Mouse (Mus musculus) testis, postnatal 10 days (tissue): ENCODE results near the gene Cfap61.

Source experiments
- DNase-seq: peaks from one replicate; pipeline ENCODE4 v3.0.0; 2021; ENCODE audit warnings: low spot score

Cfap61 gene

DNA sequence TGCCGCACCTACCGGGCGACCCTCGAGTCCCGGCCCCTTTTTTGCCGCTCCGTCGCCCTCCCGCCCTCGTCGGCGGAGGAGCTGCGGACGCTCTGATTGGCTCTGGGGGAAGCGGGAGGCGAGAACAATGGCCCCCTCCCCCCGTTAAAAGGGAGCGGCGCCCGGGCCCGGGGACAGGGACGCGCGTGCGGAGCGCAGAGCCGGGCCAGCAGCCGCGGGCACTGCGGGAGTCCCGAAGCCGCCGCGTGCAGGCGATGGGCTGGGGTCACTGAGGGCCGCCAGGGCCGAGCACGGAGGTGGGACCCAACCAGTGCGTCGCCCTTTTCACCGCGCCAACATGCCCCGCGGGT, 287.3 kb downstream of the Cfap61 start:
- no peak for DNase-seq

GRCm38 (mm10) chr2:146222279-146223175, 287.9 kb downstream of the Cfap61 start:
- peak; percentile 44 for DNase-seq

DNA sequence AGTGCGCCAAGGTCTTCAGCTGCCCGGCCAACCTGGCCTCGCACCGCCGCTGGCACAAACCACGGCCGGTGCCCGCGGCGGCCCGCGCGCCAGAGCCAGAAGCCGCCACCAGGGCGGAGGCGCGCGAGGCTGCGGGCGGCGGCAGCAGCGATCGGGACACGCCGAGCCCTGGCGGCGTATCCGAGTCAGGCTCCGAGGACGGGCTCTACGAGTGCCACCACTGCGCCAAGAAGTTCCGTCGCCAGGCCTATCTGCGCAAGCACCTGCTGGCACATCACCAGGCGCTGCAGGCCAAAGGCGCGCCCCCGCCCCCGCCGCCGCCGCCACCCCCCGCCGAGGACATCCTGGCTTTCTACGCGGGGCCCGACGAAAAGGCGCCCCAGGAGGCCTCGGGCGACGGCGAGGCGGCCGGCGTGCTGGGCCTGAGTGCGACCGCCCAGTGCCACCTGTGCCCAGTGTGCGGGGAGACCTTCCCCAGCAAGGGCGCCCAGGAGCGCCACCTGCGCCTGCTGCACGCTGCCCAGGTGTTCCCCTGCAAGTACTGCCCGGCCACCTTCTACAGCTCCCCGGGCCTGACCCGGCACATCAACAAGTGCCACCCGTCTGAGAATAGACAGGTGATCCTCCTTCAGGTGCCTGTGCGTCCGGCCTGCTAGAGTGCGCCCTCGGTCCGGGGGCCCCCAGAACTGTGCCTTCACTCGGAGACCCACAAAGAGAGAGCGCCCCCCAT, 288.8 kb downstream of the Cfap61 start:
- DNase-seq, result no peak

DNA sequence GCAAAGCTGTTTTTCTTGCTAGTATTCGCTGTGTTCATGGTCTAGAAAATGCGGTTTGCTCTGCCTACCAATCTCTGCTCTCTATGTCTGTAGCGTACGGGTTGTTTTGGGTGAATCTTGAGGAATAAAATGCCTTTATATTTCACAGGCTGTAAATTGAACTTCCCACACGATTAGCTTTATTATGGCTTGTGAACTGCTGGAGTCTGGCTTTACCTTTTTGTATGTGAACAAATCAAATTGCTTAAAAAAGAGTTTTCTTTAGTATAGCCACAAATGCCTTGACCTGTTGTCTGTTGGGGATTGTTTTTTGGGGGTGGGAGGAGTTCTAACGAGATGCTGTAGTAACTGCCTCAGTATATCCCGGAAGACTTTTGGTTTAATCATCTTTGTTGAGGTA, 289.6 kb downstream of the Cfap61 start:
- no peak for DNase-seq

DNA sequence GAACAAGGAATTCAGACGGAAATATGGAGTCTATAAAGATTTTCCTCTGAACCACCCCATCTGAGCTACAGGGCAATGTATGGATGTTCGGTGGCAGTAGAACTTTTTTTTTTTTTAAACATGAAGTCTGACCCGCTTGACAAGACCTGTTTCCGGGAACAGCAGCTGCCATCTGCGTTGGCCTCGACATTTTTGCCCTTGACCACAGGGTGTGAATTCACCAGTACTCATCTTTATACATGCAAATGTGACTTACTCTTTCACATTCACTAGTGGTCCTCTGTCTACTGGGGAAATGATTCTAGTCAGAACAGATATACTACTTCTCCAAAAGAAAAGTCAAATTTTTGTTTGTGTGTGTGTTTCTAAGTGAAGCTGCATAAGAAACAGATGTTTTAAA, 291.2 kb downstream of the Cfap61 start:
- DNase-seq, result no peak

GRCm38 (mm10) chr2:146226484-146226883, 291.9 kb downstream of the Cfap61 start:
- peak; percentile 59 for DNase-seq

GRCm38 (mm10) chr2:146227646-146228045, 293.1 kb downstream of the Cfap61 start:
- DNase-seq, result no peak

- no peak for DNase-seq
These were observed 293.9 kb downstream of the Cfap61 start for GRCm38 (mm10) chr2:146228435-146228834.

- DNase-seq, result no peak
These were observed 296.9 kb downstream of the Cfap61 start for GRCm38 (mm10) chr2:146231485-146231884.

DNA sequence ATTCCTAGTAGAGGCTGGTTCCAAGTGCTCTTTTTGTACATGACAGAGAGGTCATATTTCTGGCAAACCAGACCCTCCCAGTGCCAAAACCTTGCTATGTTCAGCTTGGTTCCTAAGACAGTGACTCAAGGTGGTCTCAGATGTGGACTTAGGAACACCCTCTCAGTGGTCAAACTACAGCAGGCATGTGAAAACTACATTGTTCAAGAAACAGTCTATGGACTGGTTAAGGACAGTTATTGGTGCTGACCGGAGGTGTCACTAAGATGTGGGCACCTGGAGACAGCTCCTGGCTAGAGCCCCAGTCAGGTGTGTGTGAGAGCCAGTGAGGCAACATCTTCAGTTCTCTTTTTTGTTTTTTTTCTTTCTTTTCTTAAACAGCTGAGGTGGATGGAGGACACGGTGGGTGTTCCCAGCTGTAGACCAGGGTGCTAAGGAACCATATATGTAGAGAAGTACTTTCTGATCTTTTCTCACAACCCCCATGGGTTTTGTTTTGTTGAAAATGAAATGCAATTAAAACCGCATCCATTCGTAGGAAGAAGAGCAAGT, 304.7 kb downstream of the Cfap61 start:
- DNase-seq, result no peak

GRCm38 (mm10) chr2:146244049-146244448, 309.5 kb downstream of the Cfap61 start:
- no peak for DNase-seq

DNA sequence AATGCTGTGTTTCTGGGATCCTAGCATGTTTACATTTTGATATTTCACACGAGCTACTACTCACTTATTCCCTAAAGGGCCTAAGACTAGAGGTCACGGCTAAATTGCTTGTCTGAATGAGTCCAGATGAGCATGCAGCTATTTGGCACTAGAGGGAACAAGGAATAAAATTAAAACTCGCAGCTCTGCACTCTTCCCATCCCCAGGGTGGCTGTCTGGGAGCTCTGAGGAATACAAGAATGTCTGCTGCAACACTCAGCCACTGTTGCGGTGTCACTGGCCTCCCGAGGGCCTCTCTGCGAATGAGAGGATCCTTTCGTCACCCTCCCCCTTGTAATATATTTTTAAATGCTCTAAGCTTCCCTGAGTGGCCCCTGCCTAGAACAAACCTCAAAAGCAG, 310.8 kb downstream of the Cfap61 start:
- no peak for DNase-seq

GRCm38 (mm10) chr2:146246409-146247075, 312.0 kb downstream of the Cfap61 start:
- DNase-seq, result no peak

DNA sequence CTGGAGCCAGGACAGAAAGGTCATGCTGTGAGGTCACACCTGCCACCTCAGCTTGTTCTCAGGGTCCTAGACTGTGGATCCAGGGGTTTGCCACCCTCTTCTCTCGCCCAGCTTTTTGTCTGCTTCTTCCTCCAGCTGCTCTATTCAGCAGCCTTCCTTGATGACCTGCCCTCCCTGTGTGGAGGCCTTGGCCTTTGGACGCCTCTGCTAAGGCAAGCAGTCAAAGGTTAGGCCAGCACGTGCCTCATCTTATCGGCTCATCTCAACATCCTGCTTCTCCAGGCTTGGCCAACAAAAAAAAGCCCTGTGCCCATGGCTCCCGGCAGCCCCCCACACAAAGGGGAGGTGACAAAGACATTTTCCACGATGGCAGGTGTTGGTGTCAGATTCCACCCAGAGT, 313.0 kb downstream of the Cfap61 start:
- no peak for DNase-seq

DNA sequence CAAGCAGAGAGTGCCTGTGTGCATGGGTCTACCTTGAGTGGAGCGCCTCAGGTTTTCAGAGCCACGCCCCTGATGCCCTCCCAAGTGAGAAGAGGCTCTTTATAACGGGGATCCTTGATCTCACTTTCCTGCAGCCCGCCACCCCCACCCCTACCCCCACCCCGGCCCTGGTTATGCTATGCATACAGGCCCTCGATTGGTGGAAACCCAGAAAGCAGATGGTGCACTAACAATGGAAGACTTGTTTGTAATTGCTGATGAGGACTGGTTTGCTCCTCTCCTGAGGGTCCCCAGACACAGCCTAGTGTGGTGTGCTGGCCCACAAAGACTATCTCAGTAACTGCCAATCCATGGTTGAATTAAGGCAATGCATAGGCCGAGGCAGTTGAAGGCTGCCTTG, 314.4 kb downstream of the Cfap61 start:
- DNase-seq, result no peak

DNA sequence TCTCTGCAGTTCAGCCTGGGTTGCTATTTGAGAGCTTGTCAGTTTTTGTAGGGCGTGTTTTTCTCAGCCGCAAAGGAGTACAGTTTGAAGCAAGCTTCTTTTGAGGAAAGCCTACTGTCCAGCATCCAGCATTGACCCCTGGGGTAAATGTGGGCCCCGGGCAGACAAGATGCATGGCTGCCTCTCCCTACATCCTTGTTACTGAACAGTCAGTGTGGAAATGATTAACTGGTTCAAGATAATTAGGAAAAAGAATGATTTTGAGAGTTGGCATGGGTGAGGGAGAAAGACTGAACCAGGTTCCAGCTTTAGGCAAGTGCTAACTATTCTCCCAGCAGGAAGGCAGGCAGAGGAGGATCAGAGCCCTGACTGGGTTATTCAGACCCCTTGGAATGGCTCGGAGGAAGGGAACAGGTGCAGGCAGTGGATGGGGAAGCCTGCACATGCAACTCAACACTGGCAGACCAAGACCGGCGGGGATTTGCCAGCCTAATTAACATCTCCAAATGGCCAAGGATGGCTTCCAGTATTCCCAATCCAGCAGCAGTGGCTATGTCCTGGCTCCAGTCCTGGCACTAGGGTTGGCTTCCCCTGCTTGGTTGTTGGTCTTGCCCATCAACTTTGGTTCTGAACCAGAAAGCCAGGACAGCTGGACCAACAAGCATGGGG, 315.8 kb downstream of the Cfap61 start:
- no peak for DNase-seq

DNA sequence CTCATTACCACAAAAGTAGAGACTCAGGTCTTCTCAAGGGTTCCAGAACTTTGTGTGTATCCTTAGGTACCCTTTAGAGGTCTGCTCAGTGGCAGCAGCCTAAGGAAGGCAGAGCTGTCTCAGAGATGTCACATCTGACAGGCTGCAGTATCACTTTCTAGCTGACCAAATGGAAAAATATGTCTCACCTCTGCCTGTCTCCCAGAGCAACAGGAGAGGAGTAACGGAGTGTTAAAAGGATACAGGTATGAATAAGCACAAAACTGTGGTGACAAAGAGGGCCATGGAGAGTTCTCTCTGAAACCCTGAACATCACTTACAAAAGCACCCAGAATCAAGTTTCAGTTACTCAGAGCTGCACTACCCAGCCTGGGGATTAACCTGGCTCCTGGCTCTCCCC, 319.8 kb downstream of the Cfap61 start:
- DNase-seq, result no peak

- no peak for DNase-seq
These were observed 321.1 kb downstream of the Cfap61 start for GRCm38 (mm10) chr2:146255636-146256035.

DNA sequence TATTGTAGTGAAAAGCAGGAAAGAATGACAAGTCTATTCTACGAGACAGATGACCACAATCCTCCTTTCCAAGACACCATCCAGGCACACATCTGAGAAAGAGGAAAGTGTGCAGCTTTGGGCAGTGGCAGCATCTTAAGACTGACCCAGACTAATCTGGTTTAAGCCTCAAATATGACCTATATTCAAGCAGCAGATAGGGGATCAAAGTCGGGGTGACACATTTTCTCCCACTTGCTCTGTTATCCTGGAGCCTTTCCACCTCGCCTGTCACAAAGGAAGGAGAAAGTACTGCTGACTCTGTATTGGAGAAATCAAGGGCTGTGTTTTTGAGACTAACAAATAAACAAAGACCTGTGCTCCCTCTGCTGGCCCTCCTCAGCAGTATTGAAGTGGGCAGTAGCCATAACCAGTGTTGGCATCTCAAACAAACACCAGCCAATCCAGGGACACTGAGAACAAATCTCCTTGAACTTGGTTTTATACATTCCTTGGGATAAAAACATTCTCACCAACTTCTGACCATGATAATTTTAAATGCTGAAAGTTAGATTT, 321.8 kb downstream of the Cfap61 start:
- DNase-seq, result no peak

DNA sequence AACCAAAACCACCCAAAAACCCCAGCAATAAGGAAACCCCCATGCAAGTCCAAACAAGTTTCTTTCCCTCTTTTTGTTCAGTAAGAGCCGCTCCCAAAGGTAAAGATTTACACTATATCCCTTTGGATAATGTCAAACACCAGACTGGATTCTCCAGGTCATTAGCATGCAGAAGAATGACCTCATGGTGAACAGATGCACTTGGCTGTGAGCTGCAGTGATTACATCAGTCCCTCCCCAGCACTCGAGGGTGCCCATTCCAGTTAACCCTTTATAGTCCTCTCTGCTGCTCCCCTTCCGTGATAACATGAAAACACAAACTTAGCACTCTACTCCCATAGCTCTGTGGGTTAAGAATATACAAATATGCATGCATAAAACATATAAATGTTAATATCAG, 322.5 kb downstream of the Cfap61 start:
- DNase-seq, result no peak

- DNase-seq, result no peak
These were observed 323.0 kb downstream of the Cfap61 start for GRCm38 (mm10) chr2:146257609-146258008.
